8 mouse cellular contexts compared by ENCODE assay signal in the genomic region with DNA sequence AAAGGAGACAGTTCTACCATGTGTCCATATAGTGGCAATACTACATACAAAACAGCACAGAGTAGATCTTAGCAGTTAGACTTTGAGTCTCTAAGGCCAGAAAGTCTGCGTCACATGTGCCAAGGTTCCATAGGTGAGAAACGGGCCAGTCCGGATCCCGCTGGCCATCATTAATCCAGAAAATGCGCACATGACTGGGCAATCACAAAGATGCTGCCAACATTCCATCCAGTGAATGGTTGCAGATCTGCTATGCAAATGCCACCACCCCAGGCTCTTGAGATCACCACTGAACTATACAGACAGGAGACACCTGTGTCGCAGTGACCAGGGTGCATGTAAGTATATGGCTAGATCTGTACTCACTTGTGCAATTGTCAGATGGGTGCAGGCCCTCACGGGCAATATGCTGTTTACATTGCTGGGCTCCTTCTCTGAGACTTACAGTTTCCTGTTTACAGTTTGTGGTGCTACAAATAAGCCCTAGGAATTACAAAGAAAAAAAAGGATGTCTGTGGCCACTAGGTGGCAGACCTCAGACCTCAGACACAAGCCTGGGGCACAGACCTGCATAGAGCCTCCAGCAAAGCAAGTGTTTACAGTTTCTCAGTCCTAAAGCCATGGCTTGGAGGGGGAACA. TPM values are rescaled to one million over a fixed set of nuclear protein-coding genes. Genes with fewer than 3 reads are reported as not detected.
DNase-seq lines count a peak whose midpoint lies in the region; ATAC-seq and TF ChIP-seq lines count a peak whose summit lies in the region.

No protein-coding gene starts in this region.

- no peak overlapping the region for H3K4me2 ChIP-seq in CH12.LX (ENCODE audit: insufficient read depth, low read depth, poor library complexity, severe bottlenecking)
- no peak overlapping the region for H3K4me2 ChIP-seq in forebrain, embryonic 16.5 days (ENCODE audit: low read length)
- H3K4me2 ChIP-seq in intestine, embryonic 15.5 days (replicated peaks), result no peak overlapping the region
- no peak overlapping the region for H3K4me2 ChIP-seq in liver, embryonic 14.5 days (ENCODE audit: low read depth)
- no peak overlapping the region for H3K4me2 ChIP-seq in neural tube, embryonic 11.5 days (ENCODE audit: low read depth)

- peak; percentile 22 for ATAC-seq in forebrain, embryonic 16.5 days
- peak; percentile 24; the same call in 1 of the 2 replicates for ATAC-seq in intestine, embryonic 15.5 days
- no peak for ATAC-seq in liver, embryonic 14.5 days (ENCODE audit: insufficient read depth)
- no peak for ATAC-seq in neural tube, embryonic 11.5 days (ENCODE audit: insufficient read depth, low FRiP score, low TSS enrichment)

- peaks cover 5% of the 10 kb centered on the region for H3K27me3 ChIP-seq in CH12.LX (replicated peaks)
- H3K27me3 ChIP-seq in forebrain, embryonic 16.5 days (replicated peaks; ENCODE audit: control insufficient read depth, insufficient read depth, low read length), result no peaks in the 10 kb centered on the region
- H3K27me3 ChIP-seq in intestine, embryonic 15.5 days (replicated peaks), result no peaks in the 10 kb centered on the region
- peaks cover 21% of the 10 kb centered on the region for H3K27me3 ChIP-seq in liver, embryonic 14.5 days (ENCODE audit: control insufficient read depth, insufficient read depth, low read length)
- no peaks in the 10 kb centered on the region for H3K27me3 ChIP-seq in neural tube, embryonic 11.5 days (ENCODE audit: control insufficient read depth, insufficient read depth, low read length)

- in situ Hi-C loops in CH12.LX (cut with MboI; ENCODE audit: low pct_ligation_motif_present, low pct_unique_long_range_greater_than_20kb, low sequenced_read_pairs), result loop anchor here (25.0 kb wide), 1 partner anchor 117 kb away; no protein-coding TSS in a partner anchor

- no peaks in the 10 kb centered on the region for H3K36me3 ChIP-seq in CH12.LX (replicated peaks in 1 of 2; ENCODE audit: control insufficient read depth in 1 of 2, insufficient read depth in 1 of 2, low read length in 1 of 2)
- H3K36me3 ChIP-seq in forebrain, embryonic 16.5 days (ENCODE audit: control insufficient read depth, insufficient read depth), result no peaks in the 10 kb centered on the region
- H3K36me3 ChIP-seq in intestine, embryonic 15.5 days, result no peaks in the 10 kb centered on the region
- no peaks in the 10 kb centered on the region for H3K36me3 ChIP-seq in liver, embryonic 14.5 days (replicated peaks; ENCODE audit: control insufficient read depth, insufficient read depth, low read depth)
- no peaks in the 10 kb centered on the region for H3K36me3 ChIP-seq in neural tube, embryonic 11.5 days (ENCODE audit: control insufficient read depth, insufficient read depth, low read length)

- DNase-seq in A20 (ENCODE audit: low read depth, low spot score) (peak; percentile 68), CH12.LX (ENCODE audit: extremely low read depth) (peak; percentile 67)
- DNase-seq in cerebellum, adult 11-12 months, result peak; percentile 66
- DNase-seq in liver, embryonic 14.5 days (ENCODE audit: low read depth in 3 of 3, low spot score in 3 of 3), result peak in 2 of 3 experiments; percentile 11 to 12
- peak; percentile 52 for DNase-seq in neural tube, embryonic 11.5 days (ENCODE audit: low spot score)
- no peak for DNase-seq in urinary bladder, adult 2 months (ENCODE audit: low spot score)

- dilution Hi-C loops in CH12.LX (cut with MboI; ENCODE audit: extremely low pct_ligation_motif_present, extremely low pct_unique_long_range_greater_than_20kb, low sequenced_read_pairs), result no loop called here

- TF ChIP-seq EP300 in CH12.LX (IDR thresholded peaks at IDR 0.05; ENCODE audit: low read length), result no peak
- no peak for TF ChIP-seq EP300 in liver, embryonic 14.5 days (IDR thresholded peaks at IDR 0.05; ENCODE audit: low read depth)

- 28% methylated on average over 7 of the region's 7 CpGs for WGBS in forebrain, embryonic 16.5 days
- WGBS in intestine, embryonic 15.5 days, result 76% methylated on average over 7 of the region's 7 CpGs
- 68% methylated on average over 7 of the region's 7 CpGs for WGBS in liver, embryonic 14.5 days (ENCODE audit: insufficient replicate concordance)
- 77% methylated on average over 7 of the region's 7 CpGs for WGBS in neural tube, embryonic 11.5 days

- H3K4me1 ChIP-seq in CH12.LX (ENCODE audit: control insufficient read depth in 1 of 2, insufficient read depth in 2 of 2), result peaks cover 5 to 13% of the 10 kb centered on the region in 2 experiments; a peak in 2 of 4 replicates
- peaks cover 46% of the 10 kb centered on the region for H3K4me1 ChIP-seq in forebrain, embryonic 16.5 days (replicated peaks; ENCODE audit: control insufficient read depth, insufficient read depth, low read length)
- peaks cover 10% of the 10 kb centered on the region; the same call in 1 of the 2 replicates for H3K4me1 ChIP-seq in intestine, embryonic 15.5 days (replicated peaks)
- H3K4me1 ChIP-seq in liver, embryonic 14.5 days (replicated peaks; ENCODE audit: control insufficient read depth in 2 of 2, insufficient read depth in 2 of 2, low read length in 1 of 2), result peaks cover 0 to 2% of the 10 kb centered on the region in 2 experiments; a peak in 1 of 4 replicates
- H3K4me1 ChIP-seq in neural tube, embryonic 11.5 days (ENCODE audit: control insufficient read depth, insufficient read depth, low read length), result peaks cover 15% of the 10 kb centered on the region

- TF ChIP-seq CTCF in CH12.LX (conservative IDR thresholded peaks at IDR 0.05 in 1 of 2, IDR thresholded peaks at IDR 0.05 in 1 of 2; ENCODE audit: low read depth in 2 of 2, low read length in 2 of 2), result peak; percentile 61 to 81
- peak; percentile 72 for TF ChIP-seq CTCF in liver, embryonic 14.5 days (IDR thresholded peaks at IDR 0.05; ENCODE audit: low read depth)

- H3K4me3 ChIP-seq in CH12.LX (replicated peaks in 1 of 3; ENCODE audit: low read depth in 2 of 3, low read length in 2 of 3, poor library complexity in 1 of 3), result no peak overlapping the region
- H3K4me3 ChIP-seq in forebrain, embryonic 16.5 days (replicated peaks; ENCODE audit: low read length), result no peak overlapping the region
- no peak overlapping the region for H3K4me3 ChIP-seq in intestine, embryonic 15.5 days (replicated peaks)
- no peak overlapping the region for H3K4me3 ChIP-seq in liver, embryonic 14.5 days (ENCODE audit: insufficient read depth in 1 of 2, low read depth in 2 of 2, low read length in 2 of 2)
- no peak overlapping the region for H3K4me3 ChIP-seq in neural tube, embryonic 11.5 days (ENCODE audit: low read depth, low read length)

- TF ChIP-seq RAD21 in CH12.LX (IDR thresholded peaks at IDR 0.05; ENCODE audit: low read depth, low read length), result peak; percentile 44

- TF ChIP-seq POLR2A in CH12.LX (IDR thresholded peaks at IDR 0.05; ENCODE audit: low read depth, low read length), result no peak

- no peaks in the 10 kb centered on the region for H3K9me3 ChIP-seq in CH12.LX (replicated peaks; ENCODE audit: low read length)
- no peaks in the 10 kb centered on the region for H3K9me3 ChIP-seq in forebrain, embryonic 16.5 days (ENCODE audit: control insufficient read depth, low read length)
- no peaks in the 10 kb centered on the region for H3K9me3 ChIP-seq in intestine, embryonic 15.5 days
- H3K9me3 ChIP-seq in liver, embryonic 14.5 days (ENCODE audit: control insufficient read depth, low read length), result no peaks in the 10 kb centered on the region
- no peaks in the 10 kb centered on the region for H3K9me3 ChIP-seq in neural tube, embryonic 11.5 days (ENCODE audit: control insufficient read depth, low read length)

- H3K9ac ChIP-seq in CH12.LX (ENCODE audit: insufficient read depth, low read depth), result no peak overlapping the region
- H3K9ac ChIP-seq in forebrain, embryonic 16.5 days (replicated peaks; ENCODE audit: low read depth, low read length), result no peak overlapping the region
- no peak overlapping the region for H3K9ac ChIP-seq in intestine, embryonic 15.5 days
- H3K9ac ChIP-seq in liver, embryonic 14.5 days (replicated peaks), result no peak overlapping the region
- H3K9ac ChIP-seq in neural tube, embryonic 11.5 days (ENCODE audit: low read length), result no peak overlapping the region

- no peak overlapping the region for H3K27ac ChIP-seq in CH12.LX (ENCODE audit: insufficient read depth, low read depth)
- H3K27ac ChIP-seq in forebrain, embryonic 16.5 days (ENCODE audit: low read length), result peak overlapping the region; percentile 87
- no peak overlapping the region for H3K27ac ChIP-seq in intestine, embryonic 15.5 days
- no peak overlapping the region for H3K27ac ChIP-seq in liver, embryonic 14.5 days
- H3K27ac ChIP-seq in neural tube, embryonic 11.5 days (ENCODE audit: low read depth, low read length), result no peak overlapping the region

- peaks cover 2% of the 10 kb centered on the region; the same call in 1 of the 2 replicates for H3K79me2 ChIP-seq in CH12.LX (replicated peaks; ENCODE audit: control insufficient read depth, extremely low read depth, insufficient read depth, poor library complexity, severe bottlenecking)

RNA-seq across cellular contexts. Expression of a gene that starts 4.0 kb away (rescaled TPM):
- 0.29 and 0.59 TPM in 2 replicates for total RNA-seq in CH12.LX (2012; rRNA removed)
- not detected in 2 replicates for total RNA-seq in CH12.LX (2014; rRNA removed)
- not detected in 2 replicates for polyA plus RNA-seq in CH12.LX (2012; ENCODE audit: insufficient read length, low read depth)
- polyA plus RNA-seq in forebrain, embryonic 16.5 days (2015; fragmentation: Nextera tagmentation; extraction: Ambion mirVana), result 3.0 and 6.3 TPM in 2 replicates
- 2.7 and 3.8 TPM in 2 replicates for polyA plus RNA-seq in intestine, embryonic 15.5 days (2015; fragmentation: Nextera tagmentation; extraction: Ambion mirVana)
- 0.12 and 0.16 TPM in 2 replicates for polyA plus RNA-seq in liver, embryonic 14.5 days (2012; rRNA removed)
- 0.33 and 0.40 TPM in 2 replicates for polyA plus RNA-seq in liver, embryonic 14.5 days (2014; fragmentation: Nextera tagmentation; extraction: Ambion mirVana)
- polyA plus RNA-seq in neural tube, embryonic 11.5 days (2014; fragmentation: Nextera tagmentation; extraction: Ambion mirVana), result 2.5 and 4.7 TPM in 2 replicates
- 1.2 and 2.5 TPM in 2 replicates for polyA plus RNA-seq in urinary bladder, adult 2 months (2012; rRNA removed)

RNA-seq across cellular contexts. Expression of a gene that starts 4.0 kb away (rescaled TPM):
- 6.4 and 9.8 TPM in 2 replicates for total RNA-seq in CH12.LX (2012; rRNA removed)
- 10.1 and 11.8 TPM in 2 replicates for total RNA-seq in CH12.LX (2014; rRNA removed)
- polyA plus RNA-seq in CH12.LX (2012; ENCODE audit: insufficient read length, low read depth), result 16.2 and 16.3 TPM in 2 replicates
- 8.8 and 10.2 TPM in 2 replicates for polyA plus RNA-seq in forebrain, embryonic 16.5 days (2015; fragmentation: Nextera tagmentation; extraction: Ambion mirVana)
- 10.6 and 12.3 TPM in 2 replicates for polyA plus RNA-seq in intestine, embryonic 15.5 days (2015; fragmentation: Nextera tagmentation; extraction: Ambion mirVana)
- 0.95 and 1.5 TPM in 2 replicates for polyA plus RNA-seq in liver, embryonic 14.5 days (2012; rRNA removed)
- 1.5 and 1.7 TPM in 2 replicates for polyA plus RNA-seq in liver, embryonic 14.5 days (2014; fragmentation: Nextera tagmentation; extraction: Ambion mirVana)
- polyA plus RNA-seq in neural tube, embryonic 11.5 days (2014; fragmentation: Nextera tagmentation; extraction: Ambion mirVana), result 19.5 and 19.6 TPM in 2 replicates
- 42.9 and 47.3 TPM in 2 replicates for polyA plus RNA-seq in urinary bladder, adult 2 months (2012; rRNA removed)

RNA-seq across cellular contexts. Expression of a gene that starts 21.9 kb away (rescaled TPM):
- total RNA-seq in CH12.LX (2012; rRNA removed) (not detected in 2 replicates), CH12.LX (2014; rRNA removed) (not detected in 2 replicates)
- not detected in 2 replicates for polyA plus RNA-seq in CH12.LX (2012; ENCODE audit: insufficient read length, low read depth)
- 17.3 and 17.6 TPM in 2 replicates for polyA plus RNA-seq in forebrain, embryonic 16.5 days (2015; fragmentation: Nextera tagmentation; extraction: Ambion mirVana)
- 2.4 and 2.6 TPM in 2 replicates for polyA plus RNA-seq in intestine, embryonic 15.5 days (2015; fragmentation: Nextera tagmentation; extraction: Ambion mirVana)
- 0.03 TPM in 2 replicates for polyA plus RNA-seq in liver, embryonic 14.5 days (2012; rRNA removed)
- 0.05 TPM in 1 of 2 replicates, not detected in the other for polyA plus RNA-seq in liver, embryonic 14.5 days (2014; fragmentation: Nextera tagmentation; extraction: Ambion mirVana)
- polyA plus RNA-seq in neural tube, embryonic 11.5 days (2014; fragmentation: Nextera tagmentation; extraction: Ambion mirVana), result 3.4 and 3.7 TPM in 2 replicates
- 4.2 and 6.6 TPM in 2 replicates for polyA plus RNA-seq in urinary bladder, adult 2 months (2012; rRNA removed)

RNA-seq across cellular contexts. Expression of a gene that starts 55.6 kb away (rescaled TPM):
- total RNA-seq in CH12.LX (2012; rRNA removed), result not detected in 2 replicates
- total RNA-seq in CH12.LX (2014; rRNA removed), result not detected in 2 replicates
- polyA plus RNA-seq in CH12.LX (2012; ENCODE audit: insufficient read length, low read depth), result 0.21 TPM in 1 of 2 replicates, not detected in the other
- polyA plus RNA-seq in forebrain, embryonic 16.5 days (2015; fragmentation: Nextera tagmentation; extraction: Ambion mirVana), result 2.3 and 3.7 TPM in 2 replicates
- 0.10 TPM in 1 of 2 replicates, not detected in the other for polyA plus RNA-seq in intestine, embryonic 15.5 days (2015; fragmentation: Nextera tagmentation; extraction: Ambion mirVana)
- polyA plus RNA-seq in liver, embryonic 14.5 days (2012; rRNA removed), result 0.03 TPM in 1 of 2 replicates, not detected in the other
- not detected in 2 replicates for polyA plus RNA-seq in liver, embryonic 14.5 days (2014; fragmentation: Nextera tagmentation; extraction: Ambion mirVana)
- not detected in 2 replicates for polyA plus RNA-seq in neural tube, embryonic 11.5 days (2014; fragmentation: Nextera tagmentation; extraction: Ambion mirVana)
- polyA plus RNA-seq in urinary bladder, adult 2 months (2012; rRNA removed), result not detected in 2 replicates

Comparison
In these comparisons a context has a peak if more than half of its experiments do, and no peak if none do; other contexts are left out.
1. ATAC-seq: peak in forebrain, embryonic 16.5 days (single experiment) and intestine, embryonic 15.5 days (single experiment); none in liver, embryonic 14.5 days (single experiment) and neural tube, embryonic 11.5 days (single experiment).